Mouse (Mus musculus) liver, embryonic 14.5 days (tissue): ENCODE results near the gene Socs3.

ENCODE experiments used
- CTCF ChIP-seq: IDR thresholded peaks from 2 replicates; pipeline ENCODE4 v1.5.1; 2016; ENCODE audit warnings: antibody characterized with exemption, low read depth, control low read depth
- EP300 ChIP-seq: IDR thresholded peaks from 2 replicates; pipeline ENCODE4 v1.6.1; 2016; ENCODE audit warnings: antibody characterized with exemption, low read depth

DNA sequence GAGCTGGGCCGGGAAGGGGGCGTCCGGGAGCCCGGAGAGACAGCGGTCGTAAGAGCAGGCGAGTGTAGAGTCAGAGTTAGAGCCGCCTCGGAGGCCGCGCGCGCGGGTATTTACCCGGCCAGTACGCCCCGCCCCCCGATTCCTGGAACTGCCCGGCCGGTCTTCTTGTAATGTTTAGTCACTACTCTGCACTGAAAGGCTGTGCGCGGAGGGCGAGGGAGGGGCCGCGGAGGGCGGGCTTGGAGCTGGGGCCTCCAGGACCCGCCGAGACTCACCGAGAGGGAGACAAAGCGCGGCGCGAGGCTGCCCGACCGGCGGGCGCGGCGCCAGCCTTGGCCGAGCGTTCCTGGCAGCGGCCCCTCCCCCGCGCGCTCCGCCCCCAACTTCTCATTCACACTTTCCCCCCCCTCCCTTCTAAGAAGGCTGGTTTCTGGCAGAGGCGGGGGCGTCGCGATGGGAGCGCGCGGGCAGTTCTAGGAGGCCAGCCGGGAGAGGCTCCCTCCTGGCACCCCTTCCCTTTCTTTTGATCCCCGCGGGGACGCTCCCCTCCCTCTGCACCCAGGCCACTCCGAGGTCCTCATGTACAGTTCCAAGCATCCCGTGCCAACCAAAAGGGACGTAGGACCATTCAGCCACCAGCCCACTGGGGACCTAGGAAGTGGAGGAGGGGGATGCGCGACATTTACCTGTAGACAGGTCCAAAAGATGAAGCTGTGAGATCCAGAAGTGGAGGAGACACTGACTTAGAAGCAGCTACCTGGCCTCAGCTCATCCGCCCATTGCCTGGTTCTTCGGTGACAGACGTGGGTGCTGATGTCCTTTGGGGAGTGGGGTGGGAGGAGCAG, 525 bp downstream of the Socs3 start:
- peak; percentile 26; the same call in 1 of the 2 replicates for TF ChIP-seq EP300
- no peak for TF ChIP-seq CTCF
